Comparison of ENCODE assay signal across 8 mouse cellular contexts in genomic region chr2:18897742-18898256, GRCm38 (mm10).
DNase-seq lines count a peak whose midpoint lies in the region; ATAC-seq lines count a peak whose summit lies in the region.

No protein-coding gene starts in this region.

- H3K4me3 ChIP-seq in liver, embryonic 12.5 days, result no peak overlapping the region
- no peak overlapping the region for H3K4me3 ChIP-seq in stomach, embryonic 15.5 days (replicated peaks)

- peaks cover 30% of the 10 kb centered on the region for H3K36me3 ChIP-seq in liver, embryonic 12.5 days
- no peaks in the 10 kb centered on the region for H3K36me3 ChIP-seq in stomach, embryonic 15.5 days

- WGBS in liver, embryonic 12.5 days (ENCODE audit: insufficient replicate concordance), result 12% methylated on average over 10 of the region's 10 CpGs
- 26% methylated on average over 10 of the region's 10 CpGs for WGBS in stomach, embryonic 15.5 days

- H3K27ac ChIP-seq in liver, embryonic 12.5 days, result peak overlapping the region; percentile 63
- H3K27ac ChIP-seq in stomach, embryonic 15.5 days, result peak overlapping the region; percentile 32; the same call in 1 of the 2 replicates

- peak overlapping the region; percentile 36 for H3K4me2 ChIP-seq in liver, embryonic 12.5 days
- H3K4me2 ChIP-seq in stomach, embryonic 15.5 days, result no peak overlapping the region

- peaks cover 75% of the 10 kb centered on the region for H3K4me1 ChIP-seq in liver, embryonic 12.5 days
- H3K4me1 ChIP-seq in stomach, embryonic 15.5 days, result peaks cover 6% of the 10 kb centered on the region; the same call in 1 of the 2 replicates

- peak; percentile 66; the same call in 1 of the 2 replicates for ATAC-seq in liver, embryonic 12.5 days
- no peak for ATAC-seq in stomach, embryonic 15.5 days (ENCODE audit: insufficient read depth, low FRiP score, low read depth)

- H3K27me3 ChIP-seq in liver, embryonic 12.5 days (replicated peaks), result no peaks in the 10 kb centered on the region
- H3K27me3 ChIP-seq in stomach, embryonic 15.5 days (replicated peaks), result no peaks in the 10 kb centered on the region

- H3K9me3 ChIP-seq in liver, embryonic 12.5 days (replicated peaks), result no peaks in the 10 kb centered on the region
- H3K9me3 ChIP-seq in stomach, embryonic 15.5 days, result no peaks in the 10 kb centered on the region

- DNase-seq in retina, postnatal 1 day, result peak; percentile 46
- no peak for DNase-seq in retina, embryonic 14.5 days (ENCODE audit: low spot score)
- DNase-seq in heart, adult 9 months (ENCODE audit: low spot score in 2 of 2), result peak; percentile 42 to 75
- no peak for DNase-seq in gastrocnemius, postnatal 36 days
- no peak for DNase-seq in yolk sac, embryonic 10.5 days (ENCODE audit: low spot score)
- no peak for DNase-seq in layer of hippocampus, adult 11-12 months (ENCODE audit: low spot score)

- no peak overlapping the region for H3K9ac ChIP-seq in liver, embryonic 12.5 days
- H3K9ac ChIP-seq in stomach, embryonic 15.5 days, result no peak overlapping the region

- intact Hi-C loops in gastrocnemius, postnatal 36 days (cut with DNase I), result no loop called here

Comparison
In these comparisons a context has a peak if more than half of its experiments do, and no peak if none do; other contexts are left out.
1. DNase-seq: peak in retina, postnatal 1 day (single experiment) and heart, adult 9 months (2 of 2); none in retina, embryonic 14.5 days (single experiment), gastrocnemius, postnatal 36 days (0 of 2), yolk sac, embryonic 10.5 days (single experiment) and layer of hippocampus, adult 11-12 months (single experiment).